Mouse (Mus musculus) left cerebral cortex, postnatal 4 days (tissue): ENCODE measurements around the gene Lrp5. TPM values are rescaled to one million over a fixed set of nuclear protein-coding genes. Genes with fewer than 3 reads are reported as not detected.

Source experiments
- total RNA-seq, 2 experiments: library from RNA; stranded (reverse); gene quantifications; 2 replicates each; pipeline ENCODE4 v1.2.3; 2021

The Lrp5 gene
- total RNA-seq, 2 experiments from 2014 or later, result 11.9 to 13.2 TPM

Other genes starting within 250 kb of the Lrp5 start
- gene Ppp6r3, start 110.8 kb downstream of the Lrp5 start, total RNA-seq, result 100 to 1,000 TPM; 100 to 113 TPM
- 10 to 100 TPM; 38.8 to 40.6 TPM for gene 1810055G02Rik, start 21.7 kb upstream of the Lrp5 start, total RNA-seq
- 10 to 100 TPM; 89.1 to 90.7 TPM for gene Kmt5b, start 80.9 kb upstream of the Lrp5 start, total RNA-seq
- gene Chka, start 165.2 kb upstream of the Lrp5 start, total RNA-seq, result 100 to 1,000 TPM in 1 of 2 experiments, 10 to 100 TPM in 1; 88.7 to 104 TPM
- gene Tcirg1, start 220.6 kb upstream of the Lrp5 start, total RNA-seq, result 10 to 100 TPM; 24.0 to 27.9 TPM
- 100 to 1,000 TPM in 1 of 2 experiments, 10 to 100 TPM in 1; 94.0 to 102 TPM for gene Ndufs8, start 226.2 kb upstream of the Lrp5 start, total RNA-seq
- gene Aldh3b1, start 243.2 kb upstream of the Lrp5 start, total RNA-seq, result 1 to 10 TPM; 1.5 to 1.9 TPM
- 1 to 10 TPM; 6.4 to 8.9 TPM for gene Unc93b1, start 248.6 kb upstream of the Lrp5 start, total RNA-seq